Mouse (Mus musculus): Measurements from ENCODE around the gene Rbpj.

DNA sequence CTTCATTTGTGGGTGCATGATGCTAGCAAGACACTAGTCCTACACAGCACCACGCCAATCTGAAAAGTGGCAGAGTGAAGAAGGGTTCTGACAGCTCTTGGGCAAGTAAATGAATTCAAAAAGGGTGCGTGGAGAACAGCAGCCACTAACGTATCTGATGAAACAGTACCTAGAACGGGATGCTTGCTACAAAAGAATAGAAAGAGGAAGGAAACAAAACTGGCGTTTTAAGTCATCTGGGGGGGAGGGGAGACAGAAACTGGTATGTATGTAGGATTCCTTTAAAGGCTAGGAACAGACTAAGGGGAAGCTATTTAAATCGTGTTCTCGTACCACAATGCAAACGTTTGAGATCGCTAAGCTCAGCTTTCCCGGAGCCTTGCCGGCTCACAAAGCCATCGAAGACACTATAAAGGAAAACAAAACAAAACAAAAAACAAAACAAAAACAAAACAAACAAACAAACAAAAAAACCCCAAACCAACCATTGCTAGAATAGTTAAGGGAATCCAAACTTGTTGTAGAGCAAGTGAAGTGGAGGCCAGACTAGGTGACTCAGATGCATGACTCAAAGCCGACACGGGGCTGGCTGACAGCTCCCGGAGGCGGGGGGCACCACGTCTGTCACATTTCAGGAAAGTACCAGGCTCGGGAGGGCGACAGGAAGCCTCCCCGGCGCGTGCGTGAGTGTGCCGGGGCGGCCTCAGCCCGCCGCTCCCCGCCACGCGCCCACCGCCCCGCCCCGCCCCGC lies 122.6 kb downstream of the Rbpj start:
- TF ChIP-seq CTCF (conservative IDR thresholded peaks at IDR 0.05; ENCODE audit: insufficient read depth, insufficient read length, low read depth, low read length) (no peak), POLR2A (IDR thresholded peaks at IDR 0.05; ENCODE audit: low read depth, low read length) (no peak)

All from kidney, adult 2 months (tissue).